Mouse (Mus musculus): ENCODE measurements at regions not wholly inside any gene's neighbourhood (a gene's known extent, or its start where the extent isn't known, plus 50 kb on each side); places are given as distances from the start of the nearest gene placed in this dataset.

GRCm38 (mm10) chr17:3258811-3259510, 67.4 kb upstream of the Tiam2 start:
- TF ChIP-seq CTCF (IDR thresholded peaks at IDR 0.05; ENCODE audit: low read depth) (no peak), EP300 (optimal IDR thresholded peaks at IDR 0.05) (no peak)

Measured in stomach, postnatal 0 days (tissue).